Comparison of ENCODE assay signal across 16 mouse cellular contexts in genomic region chr15:87603316-87603715, GRCm38 (mm10).
"Had no signal": no experiment of that assay in that cellular context is flagged by ENCODE, and none has a peak within 500 bp of the region (broad histone marks: within the 10 kb centered on the region; RNA-seq: fewer than 3 reads in every experiment).

No protein-coding gene starts in this region.

- DNase-seq: right cerebral cortex, adult 18-20 months; right cerebral cortex, postnatal 14 days; right cerebral cortex, postnatal 25 days; right cerebral cortex, postnatal 4 days; spleen, adult 18-20 months; thymus, adult 18-20 months; thymus, adult 2 months; thymus, postnatal 14 days; thymus, postnatal 25 days; thymus, postnatal 36 days; thymus, postnatal 4 days had no signal

- H3K4me3 ChIP-seq: neural tube, embryonic 12.5 days; neural tube, embryonic 13.5 days; neural tube, embryonic 15.5 days; stomach, embryonic 15.5 days had no signal

- H3K9ac ChIP-seq: neural tube, embryonic 12.5 days; neural tube, embryonic 13.5 days; neural tube, embryonic 15.5 days; stomach, embryonic 15.5 days had no signal

- H3K9me3 ChIP-seq: neural tube, embryonic 12.5 days; neural tube, embryonic 13.5 days; neural tube, embryonic 15.5 days; stomach, embryonic 15.5 days had no signal

- H3K4me2 ChIP-seq: neural tube, embryonic 12.5 days; neural tube, embryonic 13.5 days; neural tube, embryonic 15.5 days; stomach, embryonic 15.5 days had no signal

- H3K36me3 ChIP-seq: neural tube, embryonic 12.5 days; neural tube, embryonic 13.5 days; neural tube, embryonic 15.5 days; stomach, embryonic 15.5 days had no signal

- H3K27ac ChIP-seq: neural tube, embryonic 12.5 days; neural tube, embryonic 13.5 days; neural tube, embryonic 15.5 days; stomach, embryonic 15.5 days; stomach, postnatal 0 days had no signal

- H3K4me1 ChIP-seq: neural tube, embryonic 12.5 days; stomach, embryonic 15.5 days had no signal

- H3K27me3 ChIP-seq: neural tube, embryonic 12.5 days; neural tube, embryonic 13.5 days; neural tube, embryonic 15.5 days; stomach, embryonic 15.5 days had no signal
